Mouse (Mus musculus) megakaryocyte, embryonic 14.5 days (primary cell): ENCODE results near the gene Arhgap22. TPM values are rescaled to one million over a fixed set of nuclear protein-coding genes. Genes with fewer than 3 reads are reported as not detected.

ENCODE experiments used
- H3K27me3 ChIP-seq: replicated peaks from 2 replicates; pipeline ENCODE3; 2012; ENCODE audit warnings: inconsistent platforms
- H3K36me3 ChIP-seq: replicated peaks from 2 replicates; pipeline ENCODE3; 2012; ENCODE audit warnings: low read length, inconsistent platforms, mixed read lengths
- H3K4me1 ChIP-seq: 2 replicates; pipeline ENCODE4 v1.6.1; 2012; ENCODE audit warnings: inconsistent platforms
- H3K4me3 ChIP-seq: replicated peaks from 2 replicates; pipeline ENCODE3; 2012; ENCODE audit warnings: moderate library complexity, mild to moderate bottlenecking, inconsistent platforms
- H3K9me3 ChIP-seq: 2 replicates; pipeline ENCODE4 v1.6.1; 2012; ENCODE audit warnings: inconsistent platforms
- FLI1 ChIP-seq: IDR thresholded peaks from 2 replicates; pipeline ENCODE4 v1.6.1; 2012; ENCODE audit warnings: low read length, inconsistent platforms, mixed read lengths
- GATA1 ChIP-seq: IDR thresholded peaks from 3 replicates; pipeline ENCODE4 v1.6.1; 2012; ENCODE audit warnings: mixed read lengths, low read length, inconsistent platforms, borderline replicate concordance
- polyA plus RNA-seq: library from polyadenylated mRNA; stranded (reverse); fragments of >175 nt; gene quantifications from 2 replicates; pipeline ENCODE4 v1.2.3, GENCODE M21; 2012; ENCODE audit warnings: low replicate concordance; ENCODE audit not compliant: insufficient read depth

Gene Arhgap22
- polyA plus RNA-seq, 1 experiment = 6.5 TPM

DNA sequence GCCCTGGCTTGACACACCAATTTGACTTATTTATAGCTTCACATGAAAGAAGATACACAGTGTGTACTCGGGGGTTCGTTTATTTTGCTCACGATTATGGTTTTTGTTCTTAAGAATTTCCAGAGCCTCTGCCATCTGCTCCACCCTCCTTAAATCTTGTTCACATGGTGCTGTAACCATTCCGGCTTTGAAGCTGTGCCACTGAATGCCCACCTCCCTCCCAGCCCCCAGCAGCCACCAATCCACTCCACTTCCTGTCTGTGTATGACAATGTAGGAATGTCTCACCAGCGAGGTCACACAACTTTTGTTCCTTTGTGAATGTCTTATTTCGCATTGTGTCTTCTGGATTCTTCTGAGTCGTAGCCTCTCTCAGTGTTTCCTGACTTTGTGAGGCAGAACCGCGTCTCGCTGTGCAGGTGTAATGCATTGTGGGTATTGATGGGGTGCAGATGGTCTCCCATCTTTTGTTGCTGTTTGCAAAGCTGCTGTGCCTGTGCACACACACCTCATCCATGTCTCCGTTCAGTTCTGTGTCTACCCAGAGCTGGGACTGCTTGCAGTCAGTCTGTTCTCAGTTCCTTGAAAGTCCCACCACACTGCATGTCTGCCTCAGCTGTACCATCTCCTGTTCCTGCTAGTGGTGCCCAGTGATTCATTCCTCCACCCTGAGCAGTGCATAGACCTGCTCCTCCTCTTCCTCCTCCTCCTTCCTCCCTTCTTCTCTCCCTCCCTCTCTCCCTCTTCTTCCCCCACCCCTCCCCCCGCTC is 144.0 kb downstream of the Arhgap22 start:
- Histone ChIP-seq H3K27me3 (peaks cover 88% of the 10 kb centered on the region), H3K4me3 (peak overlapping the region; percentile 20), H3K36me3 (no peaks in the 10 kb centered on the region), H3K9me3 (no peaks in the 10 kb centered on the region), H3K4me1 (peaks cover 8% of the 10 kb centered on the region; the same call in 1 of the 2 replicates)
- TF ChIP-seq GATA1 (no peak), FLI1 (no peak)

DNA sequence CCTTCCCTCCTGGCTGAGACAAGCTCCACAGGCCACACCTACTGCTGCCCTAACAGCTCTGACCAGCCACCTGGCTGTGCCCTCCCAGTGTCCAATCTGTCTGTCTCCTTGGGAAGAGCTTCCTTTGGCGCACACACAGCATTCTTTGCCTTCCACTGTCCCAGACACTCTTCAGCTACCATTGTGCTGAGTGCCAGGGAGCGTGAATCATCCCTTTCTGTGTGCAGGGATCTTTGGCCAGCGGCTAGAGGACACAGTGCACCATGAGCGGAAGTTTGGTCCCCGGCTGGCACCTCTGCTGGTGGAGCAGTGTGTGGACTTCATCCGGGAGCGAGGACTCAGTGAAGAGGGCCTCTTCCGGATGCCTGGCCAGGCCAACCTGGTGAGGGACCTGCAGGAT is 145.1 kb downstream of the Arhgap22 start:
- Histone ChIP-seq H3K36me3 (no peaks in the 10 kb centered on the region), H3K9me3 (no peaks in the 10 kb centered on the region), H3K27me3 (peaks cover 89% of the 10 kb centered on the region), H3K4me1 (peaks cover 8% of the 10 kb centered on the region; the same call in 1 of the 2 replicates), H3K4me3 (no peak overlapping the region)
- TF ChIP-seq FLI1 (no peak), GATA1 (no peak)

DNA sequence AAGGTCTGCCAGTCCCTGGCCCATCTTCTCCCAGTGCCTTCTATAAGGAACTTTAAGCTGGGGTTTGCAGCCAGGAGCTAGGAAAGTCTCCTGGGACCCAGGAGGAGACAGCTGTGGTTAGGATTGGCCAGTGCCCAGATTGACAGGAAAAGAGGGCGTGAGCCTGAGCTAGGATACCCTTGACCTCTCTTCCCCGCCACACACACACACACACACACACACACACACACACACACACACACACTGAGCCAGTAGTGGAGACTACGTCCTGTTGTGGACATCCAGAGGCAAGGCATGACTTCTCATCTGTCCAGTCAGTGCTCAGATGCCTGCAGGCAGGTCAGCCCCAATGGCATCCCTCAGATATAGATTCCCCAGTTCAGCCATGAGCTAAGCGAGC is 147.7 kb downstream of the Arhgap22 start:
- no peak for TF ChIP-seq FLI1
- TF ChIP-seq GATA1 = no peak
- no peaks in the 10 kb centered on the region for H3K9me3 ChIP-seq
- no peak overlapping the region for H3K4me3 ChIP-seq
- H3K27me3 ChIP-seq = peaks cover 86% of the 10 kb centered on the region
- no peaks in the 10 kb centered on the region for H3K36me3 ChIP-seq
- H3K4me1 ChIP-seq = peaks cover 8% of the 10 kb centered on the region; the same call in 1 of the 2 replicates

DNA sequence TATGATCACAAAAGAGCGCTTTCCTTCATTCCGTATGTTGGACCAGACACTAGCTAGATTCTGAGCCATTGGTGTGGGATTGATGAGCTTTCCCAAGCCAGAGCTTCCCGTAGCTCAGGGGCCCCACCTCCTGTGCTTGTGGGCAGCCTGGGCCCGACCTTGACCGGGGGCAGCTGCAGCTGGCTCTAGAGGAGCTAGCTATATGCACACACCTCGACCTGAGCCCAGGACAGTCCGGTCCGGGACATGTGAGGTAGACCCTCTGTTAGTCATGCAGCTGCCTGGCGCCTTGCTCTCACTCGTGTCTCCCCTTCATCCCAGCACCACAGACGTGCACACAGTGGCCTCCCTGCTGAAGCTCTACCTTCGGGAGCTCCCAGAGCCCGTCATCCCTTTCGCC is 148.3 kb downstream of the Arhgap22 start:
- H3K4me3 ChIP-seq = no peak overlapping the region
- H3K27me3 ChIP-seq = peaks cover 86% of the 10 kb centered on the region
- H3K9me3 ChIP-seq = no peaks in the 10 kb centered on the region
- no peak for TF ChIP-seq FLI1
- no peak for TF ChIP-seq GATA1
- peaks cover 8% of the 10 kb centered on the region; the same call in 1 of the 2 replicates for H3K4me1 ChIP-seq
- no peaks in the 10 kb centered on the region for H3K36me3 ChIP-seq

DNA sequence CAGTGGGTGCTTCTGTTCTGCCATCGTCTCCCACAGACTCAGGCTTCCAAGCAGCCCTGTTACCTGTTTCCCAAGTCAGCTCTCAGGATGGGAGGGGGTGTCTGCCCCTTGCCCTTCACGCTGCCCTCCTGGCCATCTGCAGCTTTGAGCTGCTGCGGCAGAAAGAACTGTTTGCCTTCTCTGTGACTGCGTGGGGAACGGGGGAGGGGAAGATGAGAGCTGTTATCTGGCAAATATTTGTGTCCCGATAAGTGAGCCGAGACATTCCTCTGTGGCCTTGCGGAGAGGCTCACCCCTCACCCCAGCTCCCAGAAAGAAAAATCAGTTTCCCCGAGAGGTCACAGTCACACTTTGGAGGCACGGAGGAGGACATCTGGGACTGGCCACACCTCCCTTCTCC is 149.0 kb downstream of the Arhgap22 start:
- Histone ChIP-seq H3K4me3 (no peak overlapping the region), H3K36me3 (no peaks in the 10 kb centered on the region), H3K9me3 (no peaks in the 10 kb centered on the region), H3K27me3 (peaks cover 88% of the 10 kb centered on the region), H3K4me1 (peaks cover 4% of the 10 kb centered on the region; the same call in 1 of the 2 replicates)
- no peak for TF ChIP-seq GATA1
- TF ChIP-seq FLI1 = no peak

DNA sequence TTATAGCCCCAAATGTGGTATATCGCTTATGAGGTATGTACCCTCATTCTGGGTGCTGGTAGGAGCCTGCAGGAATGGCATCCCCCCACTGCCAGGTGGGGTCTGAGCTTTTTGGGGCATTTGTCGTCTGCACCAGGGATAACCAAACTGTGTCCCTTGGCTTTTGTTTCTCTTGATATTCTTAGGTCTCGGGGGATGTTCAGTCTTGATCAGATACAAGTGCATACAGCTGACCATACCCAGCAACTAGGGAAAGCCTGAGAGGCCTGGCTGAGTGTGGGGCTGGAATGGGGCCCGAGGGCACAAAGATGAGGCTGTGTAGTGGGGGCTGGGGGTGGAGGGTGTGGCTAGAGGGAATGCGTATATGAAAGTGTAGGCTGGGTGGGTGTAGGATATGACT is 149.8 kb downstream of the Arhgap22 start:
- Histone ChIP-seq H3K27me3 (peaks cover 85% of the 10 kb centered on the region), H3K4me3 (no peak overlapping the region), H3K9me3 (no peaks in the 10 kb centered on the region), H3K36me3 (no peaks in the 10 kb centered on the region), H3K4me1 (no peaks in the 10 kb centered on the region; the same call in 1 of the 2 replicates)
- TF ChIP-seq FLI1 = no peak
- TF ChIP-seq GATA1 = no peak

DNA sequence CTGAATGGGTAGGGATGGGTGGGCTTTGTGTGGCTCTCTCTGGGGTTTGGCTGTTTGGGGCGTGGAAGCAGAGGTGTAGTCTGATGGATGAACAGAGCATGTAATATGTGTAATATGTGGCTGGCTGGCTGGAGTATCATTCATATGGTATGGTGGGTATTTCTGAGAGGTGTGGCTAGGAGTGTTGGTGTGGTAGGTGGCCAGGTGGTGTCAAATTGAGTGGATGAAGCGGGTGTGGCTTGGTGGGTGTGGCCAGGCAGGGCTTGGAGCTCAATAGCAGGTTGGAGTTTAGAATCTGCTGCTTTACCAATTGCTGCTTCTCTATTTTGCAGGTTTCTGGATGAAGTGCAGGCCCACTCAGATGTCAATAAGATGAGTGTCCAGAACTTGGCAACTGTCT is 150.2 kb downstream of the Arhgap22 start:
- no peaks in the 10 kb centered on the region; the same call in 1 of the 2 replicates for H3K4me1 ChIP-seq
- TF ChIP-seq FLI1 (no peak), GATA1 (no peak)
- H3K36me3 ChIP-seq = no peaks in the 10 kb centered on the region
- no peaks in the 10 kb centered on the region for H3K9me3 ChIP-seq
- H3K4me3 ChIP-seq = no peak overlapping the region
- H3K27me3 ChIP-seq = peaks cover 85% of the 10 kb centered on the region

DNA sequence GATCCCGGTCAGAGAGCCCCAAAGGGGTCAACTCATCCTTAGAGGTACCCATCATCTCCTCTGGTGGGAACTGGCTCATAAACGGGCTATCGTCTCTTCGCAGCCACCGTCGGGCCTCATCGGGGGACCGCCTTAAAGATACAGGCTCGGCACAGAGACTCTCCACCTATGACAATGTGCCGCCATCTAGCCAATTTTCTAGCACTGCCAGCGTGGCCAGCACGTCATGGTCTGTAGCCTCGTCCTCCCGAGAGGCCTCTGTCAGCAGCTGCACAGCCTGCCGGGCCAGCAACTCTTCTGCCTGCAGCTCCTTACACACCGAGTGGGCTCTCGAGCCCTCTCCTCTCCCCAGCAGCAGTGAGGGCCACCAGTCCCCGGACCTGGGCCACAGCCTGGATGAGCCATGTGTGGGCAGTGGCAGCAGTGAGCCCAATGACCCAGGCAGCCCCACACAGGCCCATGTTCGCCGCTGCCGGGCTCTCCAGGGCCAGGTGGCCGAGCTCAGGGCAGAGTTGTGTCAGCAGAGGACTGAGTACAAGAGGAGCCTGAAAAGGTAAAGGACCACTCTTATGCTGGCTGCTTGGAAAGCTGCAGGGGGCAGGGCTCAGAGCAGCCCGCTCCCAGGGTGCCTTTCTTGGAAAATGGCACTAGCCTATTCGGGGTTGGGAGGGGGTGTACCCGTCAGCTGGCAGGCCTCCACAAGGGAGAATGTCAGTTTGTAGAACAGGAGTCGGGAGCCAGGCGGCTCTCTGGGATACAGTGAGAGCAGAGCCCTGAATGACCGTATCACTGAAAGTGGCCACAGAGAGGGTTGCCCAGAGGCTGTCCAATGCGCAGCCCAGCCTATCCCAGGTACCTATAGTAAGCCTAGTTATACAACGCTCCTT is 153.3 kb downstream of the Arhgap22 start:
- H3K4me3 ChIP-seq = no peak overlapping the region
- no peak for TF ChIP-seq FLI1
- TF ChIP-seq GATA1 = no peak
- H3K9me3 ChIP-seq = no peaks in the 10 kb centered on the region
- no peaks in the 10 kb centered on the region for H3K36me3 ChIP-seq
- H3K27me3 ChIP-seq = peaks cover 62% of the 10 kb centered on the region
- H3K4me1 ChIP-seq = peaks cover 12% of the 10 kb centered on the region

DNA sequence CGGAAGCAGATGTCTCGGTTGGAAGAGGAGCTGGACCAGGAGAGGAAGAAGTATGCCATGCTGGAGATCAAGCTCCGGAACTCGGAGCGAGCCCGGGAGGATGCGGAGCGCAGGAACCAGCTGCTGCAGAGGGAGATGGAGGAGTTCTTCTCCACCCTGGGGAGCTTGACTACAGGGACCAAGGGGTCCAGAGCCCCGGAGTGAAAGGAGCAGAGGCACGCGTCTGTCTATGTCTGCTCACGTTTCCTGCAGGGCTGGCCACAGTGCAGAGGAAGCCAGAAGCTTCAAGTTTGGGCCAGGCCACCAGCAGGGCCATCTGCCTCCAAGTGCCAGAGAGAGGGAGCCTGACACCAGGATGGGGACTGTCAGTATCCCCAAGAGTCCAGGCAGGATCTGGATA is 155.5 kb downstream of the Arhgap22 start:
- H3K9me3 ChIP-seq = no peaks in the 10 kb centered on the region
- H3K4me1 ChIP-seq = peaks cover 12% of the 10 kb centered on the region
- H3K4me3 ChIP-seq = no peak overlapping the region
- peaks cover 43% of the 10 kb centered on the region for H3K27me3 ChIP-seq
- no peaks in the 10 kb centered on the region for H3K36me3 ChIP-seq
- no peak for TF ChIP-seq GATA1
- TF ChIP-seq FLI1 = no peak

DNA sequence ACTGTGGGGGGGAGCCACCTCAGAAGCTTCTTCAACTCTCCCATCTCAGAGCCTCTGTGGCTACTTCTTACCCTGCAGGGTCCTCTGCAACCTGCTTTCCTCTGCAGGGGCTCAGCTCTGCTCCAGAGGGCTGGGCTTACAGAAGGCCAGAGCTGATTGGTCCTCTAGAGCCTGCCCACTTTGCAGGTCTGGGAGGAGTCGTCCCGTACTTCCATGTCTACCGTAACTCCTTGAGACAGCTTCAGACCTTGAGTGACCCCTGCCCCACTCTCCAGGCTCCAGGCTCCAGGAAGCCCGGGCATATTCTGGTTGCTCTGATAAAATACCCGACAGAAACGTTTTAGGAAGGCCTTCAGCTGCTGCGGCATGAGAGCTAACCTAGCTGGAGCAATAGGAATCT is 156.2 kb downstream of the Arhgap22 start:
- peaks cover 38% of the 10 kb centered on the region for H3K27me3 ChIP-seq
- no peak overlapping the region for H3K4me3 ChIP-seq
- TF ChIP-seq FLI1 = no peak
- no peak for TF ChIP-seq GATA1
- H3K4me1 ChIP-seq = peaks cover 12% of the 10 kb centered on the region
- H3K9me3 ChIP-seq = no peaks in the 10 kb centered on the region
- H3K36me3 ChIP-seq = no peaks in the 10 kb centered on the region
